Mouse (Mus musculus) heart, embryonic 10.5 days (tissue): ENCODE results near the gene Eya3. TPM values are rescaled to one million over a fixed set of nuclear protein-coding genes. Genes with fewer than 3 reads are reported as not detected.
"Not testable (repeated sequence)": the region's sequence is repeated elsewhere in the genome, so short reads cannot be mapped to it uniquely, and the experiment has no call there.

Source experiments
- DNase-seq: peaks from one replicate; pipeline ENCODE4 v3.0.0-alpha.2; 2017; ENCODE audit warnings: low spot score
- H3K27ac ChIP-seq: fragments of 300-500 bp; sonication (generic); 2 replicates; pipeline ENCODE4 v1.5.1; 2016; ENCODE audit warnings: mild to moderate bottlenecking
- H3K27me3 ChIP-seq: fragments of 300-500 bp; sonication (generic); 2 replicates; pipeline ENCODE4 v1.6.1; 2016; ENCODE audit warnings: mild to moderate bottlenecking; ENCODE audit not compliant: poor library complexity, insufficient read depth, severe bottlenecking
- H3K36me3 ChIP-seq: fragments of 300-500 bp; sonication (generic); 2 replicates; pipeline ENCODE4 v1.6.1; 2016; ENCODE audit warnings: mild to moderate bottlenecking, moderate library complexity
- H3K4me1 ChIP-seq: fragments of 300-500 bp; sonication (generic); 2 replicates; pipeline ENCODE4 v1.6.1; 2016; ENCODE audit warnings: mild to moderate bottlenecking
- H3K4me3 ChIP-seq: fragments of 300-500 bp; sonication (generic); 2 replicates; pipeline ENCODE4 v1.5.1; 2016; ENCODE audit warnings: mild to moderate bottlenecking, moderate library complexity
- H3K9me3 ChIP-seq: fragments of 300-500 bp; sonication (generic); 2 replicates; pipeline ENCODE4 v1.6.1; 2016; ENCODE audit warnings: mild to moderate bottlenecking, moderate library complexity
- WGBS: fragments of 180-500 bp; shearing (Covaris S2); methylation state at CpG from one replicate; pipeline ENCODE4 v1.1.7; 2016; 5-methylcytosine and 5-hydroxymethylcytosine counted together
- polyA plus RNA-seq: library from polyadenylated mRNA; unstranded; fragments of >200 nt; fragmentation: Nextera tagmentation; extraction: Ambion mirVana; gene quantifications from 2 replicates; pipeline ENCODE4 v1.2.1, GENCODE M21; 2016

Gene Eya3
- polyA plus RNA-seq, 1 experiment from 2014 or later, result 33.0 TPM

GRCm38 (mm10) chr4:132732148-132732684 lies 93.4 kb downstream of the Eya3 start, which contains the start of gene Xkr8:
Xkr8 (minus strand) TSS chr4:132732546.
- H3K9me3 ChIP-seq, result no peaks in the 10 kb centered on the region
- peaks cover 26% of the 10 kb centered on the region for H3K4me1 ChIP-seq
- peak within 1 kb of the TSS; percentile 68 for H3K4me3 ChIP-seq
- DNase-seq, result peak; percentile 95
- 3% methylated on average over 34 of the region's 34 CpGs for WGBS
- no peaks in the 10 kb centered on the region for H3K27me3 ChIP-seq
- no peaks in the 10 kb centered on the region for H3K36me3 ChIP-seq
- peak within 1 kb of the TSS; percentile 77 for H3K27ac ChIP-seq

GRCm38 (mm10) chr4:132733071-132733770 lies 94.4 kb downstream of the Eya3 start:
- Histone ChIP-seq H3K27ac (peak overlapping the region; percentile 77; the same call in 1 of the 2 replicates), H3K4me1 (peaks cover 19% of the 10 kb centered on the region), H3K27me3 (no peaks in the 10 kb centered on the region), H3K9me3 (no peaks in the 10 kb centered on the region), H3K4me3 (no peak overlapping the region), H3K36me3 (no peaks in the 10 kb centered on the region)
- DNase-seq, result no peak
- 90% methylated on average over 25 of the region's 25 CpGs for WGBS

- H3K27me3 ChIP-seq, result no peaks in the 10 kb centered on the region
- 89% methylated on average over 2 of the region's 2 CpGs for whole genome bisulfite sequencing
- no peaks in the 10 kb centered on the region for H3K36me3 ChIP-seq
- H3K9me3 ChIP-seq, result no peaks in the 10 kb centered on the region
- no peak overlapping the region for H3K4me3 ChIP-seq
- no peak overlapping the region for H3K27ac ChIP-seq
- no peak for DNase-seq
- H3K4me1 ChIP-seq, result peaks cover 19% of the 10 kb centered on the region
Observed at GRCm38 (mm10) chr4:132734766-132735165, 96.0 kb downstream of the Eya3 start.

GRCm38 (mm10) chr4:132735389-132735788 lies 96.6 kb downstream of the Eya3 start:
- Histone ChIP-seq H3K4me3 (no peak overlapping the region), H3K9me3 (no peaks in the 10 kb centered on the region), H3K27me3 (no peaks in the 10 kb centered on the region), H3K4me1 (peaks cover 19% of the 10 kb centered on the region), H3K36me3 (no peaks in the 10 kb centered on the region), H3K27ac (no peak overlapping the region)
- DNase-seq, result no peak
- 77% methylated on average over 2 of the region's 2 CpGs for WGBS

- Histone ChIP-seq H3K4me3 (no peak overlapping the region), H3K4me1 (peaks cover 19% of the 10 kb centered on the region), H3K9me3 (no peaks in the 10 kb centered on the region), H3K27me3 (no peaks in the 10 kb centered on the region), H3K36me3 (no peaks in the 10 kb centered on the region), H3K27ac (no peak overlapping the region)
- WGBS, result 46% methylated on average over 3 of the region's 3 CpGs
- DNase-seq, result no peak
Observed at GRCm38 (mm10) chr4:132735894-132736293, 97.1 kb downstream of the Eya3 start.

GRCm38 (mm10) chr4:132737154-132737553 lies 98.4 kb downstream of the Eya3 start:
- not testable (repeated sequence) for H3K27ac ChIP-seq, DNase-seq, H3K4me3 ChIP-seq, H3K9me3 ChIP-seq, H3K4me1 ChIP-seq, H3K27me3 ChIP-seq, H3K36me3 ChIP-seq
- WGBS, result 83% methylated on average over 9 of the region's 9 CpGs

- Histone ChIP-seq H3K4me1 (peaks cover 8% of the 10 kb centered on the region; the same call in 1 of the 2 replicates), H3K9me3 (no peaks in the 10 kb centered on the region), H3K27ac (no peak overlapping the region), H3K27me3 (no peaks in the 10 kb centered on the region), H3K4me3 (no peak overlapping the region), H3K36me3 (no peaks in the 10 kb centered on the region)
- DNase-seq, result no peak
- WGBS, result 87% methylated on average over 7 of the region's 7 CpGs
Observed at GRCm38 (mm10) chr4:132741491-132741890, 102.7 kb downstream of the Eya3 start.

- H3K4me3 ChIP-seq, result no peak overlapping the region
- H3K27ac ChIP-seq, result no peak overlapping the region; the same call in 1 of the 2 replicates
- no peaks in the 10 kb centered on the region for H3K27me3 ChIP-seq
- 62% methylated on average over 11 of the region's 11 CpGs for WGBS
- H3K9me3 ChIP-seq, result no peaks in the 10 kb centered on the region
- no peaks in the 10 kb centered on the region for H3K36me3 ChIP-seq
- peaks cover 16% of the 10 kb centered on the region for H3K4me1 ChIP-seq
- no peak for DNase-seq
Observed at GRCm38 (mm10) chr4:132743992-132744911, 105.5 kb downstream of the Eya3 start.

GRCm38 (mm10) chr4:132746911-132747517 lies 108.2 kb downstream of the Eya3 start:
- H3K4me1 ChIP-seq, result peaks cover 16% of the 10 kb centered on the region
- no peaks in the 10 kb centered on the region for H3K36me3 ChIP-seq
- H3K27me3 ChIP-seq, result no peaks in the 10 kb centered on the region
- H3K27ac ChIP-seq, result peak overlapping the region; percentile 25; the same call in 1 of the 2 replicates
- no peak for DNase-seq
- WGBS, result 79% methylated on average over 9 of the region's 9 CpGs
- H3K9me3 ChIP-seq, result no peaks in the 10 kb centered on the region
- no peak overlapping the region for H3K4me3 ChIP-seq

- no peaks in the 10 kb centered on the region for H3K36me3 ChIP-seq
- H3K9me3 ChIP-seq, result no peaks in the 10 kb centered on the region
- 44% methylated on average over 9 of the region's 9 CpGs for WGBS
- H3K27ac ChIP-seq, result peak overlapping the region; percentile 25; the same call in 1 of the 2 replicates
- H3K4me1 ChIP-seq, result peaks cover 20% of the 10 kb centered on the region
- H3K27me3 ChIP-seq, result no peaks in the 10 kb centered on the region
- DNase-seq, result no peak
- no peak overlapping the region for H3K4me3 ChIP-seq
Observed at GRCm38 (mm10) chr4:132747664-132748259, 109.0 kb downstream of the Eya3 start.

- H3K27me3 ChIP-seq, result no peaks in the 10 kb centered on the region
- H3K4me1 ChIP-seq, result peaks cover 24% of the 10 kb centered on the region
- no peaks in the 10 kb centered on the region for H3K9me3 ChIP-seq
- DNase-seq, result no peak
- no peak overlapping the region for H3K27ac ChIP-seq
- no peak overlapping the region for H3K4me3 ChIP-seq
- 91% methylated on average over 4 of the region's 4 CpGs for WGBS
- H3K36me3 ChIP-seq, result no peaks in the 10 kb centered on the region
Observed at GRCm38 (mm10) chr4:132748778-132749177, 110.0 kb downstream of the Eya3 start.

- WGBS, result 80% methylated on average over 6 of the region's 6 CpGs
- no peak overlapping the region for H3K4me3 ChIP-seq
- no peak overlapping the region for H3K27ac ChIP-seq
- no peaks in the 10 kb centered on the region for H3K27me3 ChIP-seq
- H3K36me3 ChIP-seq, result no peaks in the 10 kb centered on the region
- peaks cover 18% of the 10 kb centered on the region for H3K4me1 ChIP-seq
- no peak for DNase-seq
- no peaks in the 10 kb centered on the region for H3K9me3 ChIP-seq
Observed at GRCm38 (mm10) chr4:132749258-132749982, 110.6 kb downstream of the Eya3 start.
